Mouse (Mus musculus): ENCODE results near the gene Cdk9.

The Cdk9 gene

DNA sequence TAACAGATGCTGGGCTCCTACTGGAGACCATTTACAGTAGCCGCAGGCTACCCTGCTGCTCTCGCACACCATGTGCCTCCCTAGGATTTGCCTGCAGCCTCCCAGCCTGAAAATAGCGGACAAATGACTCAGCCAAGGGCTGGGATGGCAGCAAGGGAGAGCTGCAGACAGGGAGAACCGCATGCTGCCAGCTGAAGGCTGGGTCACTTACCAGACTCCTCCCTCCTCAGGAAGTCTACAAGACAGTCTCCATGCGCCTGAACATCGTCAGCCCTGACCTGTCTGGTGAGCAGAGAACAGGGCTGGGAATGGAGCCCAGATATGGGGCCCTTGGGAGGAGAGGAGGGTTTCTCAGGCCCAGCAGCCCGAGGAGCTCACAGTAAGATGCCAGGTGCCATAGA, 32.8 kb downstream of the Cdk9 start:
- peak; percentile 92 for ATAC-seq (ENCODE audit: low TSS enrichment)

DNA sequence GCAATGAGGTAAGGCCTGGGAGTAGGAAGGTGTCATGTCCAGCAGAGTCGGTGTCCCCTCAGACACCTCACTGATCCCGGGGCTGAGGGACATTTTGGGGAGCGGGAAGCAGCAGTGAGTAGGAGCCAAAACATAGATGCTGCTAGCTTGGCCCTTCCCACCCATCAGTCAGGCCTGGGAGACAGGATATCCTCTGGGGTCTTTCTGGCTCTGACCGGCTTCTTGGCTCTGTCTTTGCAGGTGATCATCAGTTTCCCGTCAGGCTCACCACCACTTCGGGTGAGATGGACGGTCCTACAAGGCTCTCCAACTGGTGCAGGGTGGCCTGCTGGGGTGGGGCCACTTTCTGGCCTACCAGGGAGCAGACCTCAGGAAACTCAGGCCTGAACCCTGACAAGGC, 35.2 kb downstream of the Cdk9 start:
- ATAC-seq (ENCODE audit: low TSS enrichment), result no peak

- ATAC-seq (ENCODE audit: low TSS enrichment), result no peak
These were observed 36.1 kb downstream of the Cdk9 start for GRCm38 (mm10) chr2:32676821-32677220.

DNA sequence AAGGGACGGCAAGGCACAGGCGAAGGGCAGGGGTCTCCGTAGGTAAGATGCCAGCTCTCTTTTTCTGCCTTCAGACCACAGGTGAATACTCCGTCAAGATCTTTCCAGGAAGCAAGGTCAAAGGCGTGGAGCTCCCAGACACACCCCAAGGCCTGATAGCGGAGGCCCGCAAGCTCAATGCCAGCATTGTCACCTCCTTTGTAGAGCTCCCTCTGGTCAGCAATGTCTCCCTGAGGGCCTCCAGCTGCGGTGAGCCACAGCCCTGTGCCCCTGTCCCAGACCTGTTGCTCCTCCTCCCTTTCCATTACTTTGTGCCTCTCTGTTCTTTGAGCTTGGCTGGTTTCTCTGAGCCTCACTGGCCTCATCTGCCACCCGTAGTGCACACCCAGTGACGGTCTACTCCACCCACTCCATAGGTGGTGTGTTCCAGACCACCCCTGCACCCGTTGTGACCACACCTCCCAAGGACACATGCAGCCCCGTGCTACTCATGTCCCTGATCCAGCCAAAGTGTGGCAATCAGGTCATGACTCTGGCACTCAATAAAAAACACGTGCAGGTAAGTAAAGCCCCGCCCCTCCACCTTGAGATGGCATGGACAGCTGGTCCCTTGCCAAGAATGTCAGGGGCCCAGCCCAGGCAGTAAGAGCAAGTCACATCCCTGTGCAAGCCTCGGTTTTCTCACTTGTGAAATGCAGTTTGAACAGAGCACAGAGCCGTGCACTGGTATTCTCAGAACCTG, 39.5 kb downstream of the Cdk9 start:
- ATAC-seq (ENCODE audit: low TSS enrichment), result no peak

GRCm38 (mm10) chr2:32671907-32672595, 40.8 kb downstream of the Cdk9 start:
- ATAC-seq (ENCODE audit: low TSS enrichment), result no peak

- ATAC-seq (ENCODE audit: low TSS enrichment), result no peak
These were observed 41.7 kb downstream of the Cdk9 start for GRCm38 (mm10) chr2:32671147-32671546.

DNA sequence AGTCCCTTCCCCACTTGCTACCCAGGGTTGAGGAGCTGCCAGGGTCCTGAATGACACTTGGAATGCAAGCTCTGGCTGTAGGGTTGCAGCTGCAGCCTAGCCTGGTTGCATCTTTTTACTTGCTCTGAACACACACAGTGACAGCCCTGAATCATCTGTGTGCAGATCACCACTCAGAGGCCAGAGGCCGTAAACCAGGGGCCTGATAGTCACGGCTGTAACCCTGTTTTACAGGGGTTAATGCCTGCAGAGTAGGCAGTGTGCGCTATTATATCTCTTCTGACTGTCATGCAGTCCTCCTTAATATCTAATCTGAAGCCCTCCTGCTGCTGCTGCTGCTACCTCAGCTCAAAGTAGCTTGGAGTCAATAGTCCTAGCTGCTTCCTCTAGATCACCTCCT, 43.0 kb downstream of the Cdk9 start:
- ATAC-seq (ENCODE audit: low TSS enrichment), result no peak

DNA sequence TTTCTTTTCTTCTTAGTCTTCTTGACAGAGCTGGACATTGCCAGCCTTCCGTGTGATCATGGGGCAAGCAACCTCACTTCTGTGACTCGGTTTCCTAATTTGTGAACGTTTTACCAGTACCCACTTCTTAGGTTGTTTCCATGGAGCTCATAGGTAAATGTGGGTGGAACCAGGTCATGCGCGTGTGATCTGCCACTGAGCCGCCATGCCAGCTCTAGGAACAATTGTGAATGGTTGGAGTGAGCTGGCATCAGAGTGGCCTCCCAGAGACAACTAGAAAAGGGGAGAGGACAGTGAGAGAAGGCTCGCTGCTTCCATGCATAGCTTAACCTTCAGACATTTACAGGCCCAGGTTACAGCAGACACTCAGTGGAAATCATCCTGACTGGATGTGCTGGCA, 44.7 kb downstream of the Cdk9 start:
- ATAC-seq (ENCODE audit: low TSS enrichment), result no peak

DNA sequence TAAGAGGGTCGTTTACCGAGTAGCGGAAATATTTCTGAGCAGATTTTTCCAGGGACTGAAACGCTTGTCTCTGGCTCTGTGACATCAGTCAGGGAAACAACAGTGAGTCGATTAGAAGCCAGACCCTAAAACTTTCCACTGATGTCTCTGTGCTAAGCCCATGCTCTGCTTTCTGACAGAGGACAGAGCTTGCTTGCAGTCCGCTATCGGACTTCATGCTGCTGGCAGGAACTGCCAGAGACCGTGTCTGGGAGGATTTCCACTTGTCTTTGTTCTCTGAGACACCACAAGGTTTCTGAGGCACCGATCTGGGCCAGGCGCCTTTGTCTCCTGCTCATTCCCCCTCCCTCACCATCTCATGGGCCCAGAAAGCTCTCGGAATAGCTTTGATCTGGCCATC, 45.1 kb downstream of the Cdk9 start:
- no peak for ATAC-seq (ENCODE audit: low TSS enrichment)

GRCm38 (mm10) chr2:32665853-32666252, 47.0 kb downstream of the Cdk9 start:
- no peak for ATAC-seq (ENCODE audit: low TSS enrichment)

- ATAC-seq (ENCODE audit: low TSS enrichment), result no peak
These were observed 47.5 kb downstream of the Cdk9 start for GRCm38 (mm10) chr2:32665345-32665744.

GRCm38 (mm10) chr2:32662291-32662690, 50.6 kb downstream of the Cdk9 start:
- no peak for ATAC-seq (ENCODE audit: low TSS enrichment)

DNA sequence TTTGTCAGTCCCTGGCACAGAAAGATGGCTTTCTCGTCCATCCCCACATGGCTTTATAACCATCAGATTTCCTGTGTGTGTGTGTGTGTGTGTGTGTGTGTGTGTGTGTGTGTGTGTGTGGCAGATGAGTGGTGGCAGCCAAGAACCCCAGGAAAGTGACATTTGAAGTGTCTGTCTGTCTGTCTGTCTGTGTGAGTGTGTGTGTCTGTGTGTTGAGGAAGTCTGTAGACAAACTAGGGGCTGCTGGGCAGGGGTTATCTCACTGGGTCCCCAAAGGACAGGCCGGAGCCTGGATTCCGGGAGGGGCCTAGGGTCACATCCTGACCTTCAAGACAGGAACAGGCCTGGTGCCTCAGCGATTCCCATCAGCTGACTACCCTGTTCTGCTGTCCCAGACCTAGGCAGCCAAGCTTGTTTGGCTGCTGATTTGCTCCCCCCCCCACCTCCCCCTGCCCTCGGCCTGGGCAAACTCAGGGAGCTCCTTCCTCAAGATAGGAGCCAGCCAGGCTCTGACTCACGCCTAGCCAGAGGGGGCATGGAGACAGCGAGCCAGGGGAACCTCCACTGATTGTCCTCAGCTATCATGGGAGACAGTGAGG, 51.3 kb downstream of the Cdk9 start:
- no peak for ATAC-seq (ENCODE audit: low TSS enrichment)

- no peak for ATAC-seq (ENCODE audit: low TSS enrichment)
These were observed 54.0 kb downstream of the Cdk9 start for GRCm38 (mm10) chr2:32658873-32659272.

DNA sequence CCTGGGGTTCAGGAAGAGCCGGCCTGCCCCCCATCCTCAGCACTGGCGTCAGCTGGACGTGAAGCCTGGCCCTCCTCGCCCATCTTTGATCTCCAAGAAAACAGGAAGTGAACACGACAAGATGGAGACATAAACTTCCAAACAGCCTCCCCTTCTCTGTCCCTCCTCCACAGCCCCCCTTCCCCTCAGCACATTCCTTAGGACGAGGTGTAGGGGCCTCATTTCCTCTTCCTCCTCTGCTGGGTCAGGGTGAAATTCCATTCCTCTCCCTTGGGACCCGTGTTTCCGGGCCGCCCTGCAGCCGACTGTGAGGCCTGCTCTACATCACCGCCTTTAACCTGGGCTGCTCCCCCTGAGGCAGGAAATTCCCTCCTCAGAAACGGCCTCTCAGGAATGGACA, 57.0 kb downstream of the Cdk9 start:
- no peak for ATAC-seq (ENCODE audit: low TSS enrichment)

All from frontal cortex, adult (tissue).